Mouse (Mus musculus) CD4-positive, CD25-positive, alpha-beta regulatory T cell, adult 4 months (primary cell): ENCODE measurements around the gene Klhl33. TPM values are rescaled to one million over a fixed set of nuclear protein-coding genes. Genes with fewer than 3 reads are reported as not detected.
"Not testable (repeated sequence)": the region's sequence is repeated elsewhere in the genome, so short reads cannot be mapped to it uniquely, and the experiment has no call there.

Experiments
- ATAC-seq: one replicate; pipeline ENCODE4 v1.8.0; 2017
- polyA plus RNA-seq, 2 experiments: library from polyadenylated mRNA; unstranded; fragments of 100-300 nt; shearing (Covaris generic); gene quantifications; one replicate each; pipeline ENCODE4 v1.2.1; 2017

Gene Klhl33
- polyA plus RNA-seq, result under 1 TPM in 1 of 2 experiments, not detected in 1; 0.15 TPM

- no peak for ATAC-seq
These were observed at the start of gene Klhl33 for GRCm38 (mm10) chr14:50897374-50897765. Gene Klhl33, minus strand, starts transcription at chr14:50897507.

- ATAC-seq, result not testable (repeated sequence)
These were observed 48.2 kb upstream of the Klhl33 start for GRCm38 (mm10) chr14:50945526-50945925.

GRCm38 (mm10) chr14:50945081-50945480 is 47.8 kb upstream of the Klhl33 start:
- ATAC-seq, result not testable (repeated sequence)

- peak; percentile 83 for ATAC-seq
These were observed 47.3 kb upstream of the Klhl33 start for GRCm38 (mm10) chr14:50944668-50945033.

- ATAC-seq, result peak; percentile 92
These were observed 46.8 kb upstream of the Klhl33 start, which contains the start of gene Gm49342 for GRCm38 (mm10) chr14:50943932-50944667. Gene Gm49342, plus strand, starts transcription at chr14:50944517.

GRCm38 (mm10) chr14:50938940-50939339 is 41.6 kb upstream of the Klhl33 start:
- ATAC-seq, result peak; percentile 89

GRCm38 (mm10) chr14:50938119-50938908 is 41.0 kb upstream of the Klhl33 start:
- no peak for ATAC-seq

GRCm38 (mm10) chr14:50936649-50937048 is 39.3 kb upstream of the Klhl33 start:
- no peak for ATAC-seq

- peak; percentile 5 for ATAC-seq
These were observed 34.2 kb upstream of the Klhl33 start for GRCm38 (mm10) chr14:50931493-50932020.

- peak; percentile 93 for ATAC-seq
These were observed 33.6 kb upstream of the Klhl33 start, which contains the start of the genes Pip4p1 and Pnp for GRCm38 (mm10) chr14:50930754-50931492. Gene Pip4p1, minus strand, starts transcription at chr14:50930856. Gene Pnp, plus strand, starts transcription at chr14:50931082.

GRCm38 (mm10) chr14:50930377-50930753 is 33.1 kb upstream of the Klhl33 start:
- ATAC-seq, result peak; percentile 28

- ATAC-seq, result no peak
These were observed 32.6 kb upstream of the Klhl33 start for GRCm38 (mm10) chr14:50929951-50930350.

- ATAC-seq, result no peak
These were observed 30.1 kb upstream of the Klhl33 start for GRCm38 (mm10) chr14:50927366-50927765.

GRCm38 (mm10) chr14:50925111-50925920 is 28.0 kb upstream of the Klhl33 start:
- ATAC-seq, result peak; percentile 24

- ATAC-seq, result peak; percentile 94
These were observed 27.2 kb upstream of the Klhl33 start, which contains the start of the genes Osgep and Apex1 for GRCm38 (mm10) chr14:50924281-50925064. Gene Osgep, minus strand, starts transcription at chr14:50924893. Gene Apex1, plus strand, starts transcription at chr14:50924968.

- ATAC-seq, result not testable (repeated sequence)
These were observed 26.1 kb upstream of the Klhl33 start for GRCm38 (mm10) chr14:50923437-50923836.

- no peak for ATAC-seq
These were observed 14.0 kb upstream of the Klhl33 start for GRCm38 (mm10) chr14:50911356-50911755.

GRCm38 (mm10) chr14:50908126-50908525 is 10.8 kb upstream of the Klhl33 start:
- no peak for ATAC-seq

- ATAC-seq, result not testable (repeated sequence)
These were observed 8.0 kb upstream of the Klhl33 start for GRCm38 (mm10) chr14:50905327-50905726.

- ATAC-seq, result no peak
These were observed 7.5 kb upstream of the Klhl33 start for GRCm38 (mm10) chr14:50904828-50905129.
